Mouse (Mus musculus): ENCODE results near the gene Ankrd13a.

GRCm38 (mm10) chr5:114772456-114773203, 1.8 kb upstream of the Ankrd13a start:
- TF ChIP-seq CTCF (IDR thresholded peaks at IDR 0.05; ENCODE audit: insufficient read depth, low read length) (no peak), POLR2A (IDR thresholded peaks at IDR 0.05; ENCODE audit: borderline replicate concordance, extremely low read depth, low read depth, low read length) (no peak)
